Mouse (Mus musculus) hindbrain, postnatal 0 days (tissue): ENCODE measurements at regions not wholly inside any gene's neighbourhood (a gene's known extent, or its start where the extent isn't known, plus 50 kb on each side); places are given as distances from the start of the nearest gene placed in this dataset.

Experiments
- ATAC-seq: fragments of 200-750 bp; cut with Nextera tagmentation; 2 replicates; pipeline ENCODE4 v1.8.0; 2017; ENCODE audit warnings: mild to moderate bottlenecking, moderate TSS enrichment, moderate library complexity
- DNase-seq: peaks from one replicate; pipeline ENCODE4 v3.0.0-alpha.2; 2015; ENCODE audit warnings: low spot score
- H3K27ac ChIP-seq: fragments of 300-500 bp; sonication (generic); 2 replicates; pipeline ENCODE4 v1.5.1; 2014; ENCODE audit warnings: mild to moderate bottlenecking
- H3K27me3 ChIP-seq: fragments of 300-500 bp; sonication (generic); 2 replicates; pipeline ENCODE4 v1.6.1; 2014; ENCODE audit warnings: low read length, mixed read lengths; ENCODE audit not compliant: insufficient read depth
- H3K36me3 ChIP-seq: fragments of 300-500 bp; sonication (generic); 2 replicates; pipeline ENCODE4 v1.6.1; 2014; ENCODE audit warnings: low read length, mixed read lengths; ENCODE audit not compliant: insufficient read depth
- H3K4me1 ChIP-seq: fragments of 300-500 bp; sonication (generic); 2 replicates; pipeline ENCODE4 v1.6.1; 2014; ENCODE audit warnings: antibody characterized with exemption, low read length, mixed read lengths; ENCODE audit not compliant: insufficient read depth
- H3K4me2 ChIP-seq: fragments of 300-500 bp; sonication (generic); 2 replicates; pipeline ENCODE4 v1.6.1; 2014; ENCODE audit warnings: low read depth, mild to moderate bottlenecking, low read length, moderate library complexity, mixed read lengths
- H3K4me3 ChIP-seq: fragments of 300-500 bp; sonication (generic); 2 replicates; pipeline ENCODE4 v1.5.1; 2014; ENCODE audit warnings: low read length
- H3K9ac ChIP-seq: fragments of 300-500 bp; sonication (generic); replicated peaks from 2 replicates; pipeline ENCODE4 v1.6.1; 2014; ENCODE audit warnings: mild to moderate bottlenecking, low read length, moderate library complexity, mixed read lengths
- H3K9me3 ChIP-seq: fragments of 300-500 bp; sonication (generic); 2 replicates; pipeline ENCODE4 v1.6.1; 2016; ENCODE audit warnings: low read length, mixed read lengths
- CTCF ChIP-seq: IDR thresholded peaks from 2 replicates; pipeline ENCODE4 v1.5.1; 2016; ENCODE audit warnings: antibody characterized with exemption, control low read depth, low read depth
- WGBS: fragments of 180-500 bp; shearing (Covaris S2); extraction: QIAGEN DNeasy Blood & Tissue Kit; methylation state at CpG from one replicate; pipeline ENCODE4 v1.1.7; 2014; 5-methylcytosine and 5-hydroxymethylcytosine counted together

DNA sequence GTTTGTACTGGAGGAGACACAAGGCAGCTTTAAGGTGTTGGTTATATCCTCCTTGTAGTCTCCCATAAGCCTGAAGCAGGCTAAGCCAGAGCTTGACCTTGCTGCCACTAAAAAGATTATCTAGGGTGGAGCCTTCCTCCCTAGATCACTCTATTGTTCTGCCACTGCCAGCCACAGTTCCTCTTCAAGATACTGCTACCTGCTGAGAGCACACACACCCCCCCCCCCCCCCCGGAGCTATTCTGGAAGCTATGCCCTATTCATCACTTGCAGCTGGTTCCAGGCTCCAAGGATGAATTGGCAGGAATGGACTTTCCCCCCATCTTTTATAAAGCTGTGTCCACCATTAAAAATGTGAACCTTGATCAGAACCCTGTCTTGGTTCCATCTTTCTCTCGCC is 249.9 kb upstream of the Cenpq start:
- no peak for TF ChIP-seq CTCF
- Histone ChIP-seq H3K27ac (no peak overlapping the region), H3K4me2 (no peak overlapping the region), H3K4me3 (no peak overlapping the region), H3K36me3 (no peaks in the 10 kb centered on the region), H3K9ac (no peak overlapping the region), H3K4me1 (no peaks in the 10 kb centered on the region), H3K27me3 (no peaks in the 10 kb centered on the region), H3K9me3 (no peaks in the 10 kb centered on the region)
- no peak for DNase-seq
- ATAC-seq = no peak
- whole genome bisulfite sequencing = 83% methylated on average over 2 of the region's 2 CpGs

DNA sequence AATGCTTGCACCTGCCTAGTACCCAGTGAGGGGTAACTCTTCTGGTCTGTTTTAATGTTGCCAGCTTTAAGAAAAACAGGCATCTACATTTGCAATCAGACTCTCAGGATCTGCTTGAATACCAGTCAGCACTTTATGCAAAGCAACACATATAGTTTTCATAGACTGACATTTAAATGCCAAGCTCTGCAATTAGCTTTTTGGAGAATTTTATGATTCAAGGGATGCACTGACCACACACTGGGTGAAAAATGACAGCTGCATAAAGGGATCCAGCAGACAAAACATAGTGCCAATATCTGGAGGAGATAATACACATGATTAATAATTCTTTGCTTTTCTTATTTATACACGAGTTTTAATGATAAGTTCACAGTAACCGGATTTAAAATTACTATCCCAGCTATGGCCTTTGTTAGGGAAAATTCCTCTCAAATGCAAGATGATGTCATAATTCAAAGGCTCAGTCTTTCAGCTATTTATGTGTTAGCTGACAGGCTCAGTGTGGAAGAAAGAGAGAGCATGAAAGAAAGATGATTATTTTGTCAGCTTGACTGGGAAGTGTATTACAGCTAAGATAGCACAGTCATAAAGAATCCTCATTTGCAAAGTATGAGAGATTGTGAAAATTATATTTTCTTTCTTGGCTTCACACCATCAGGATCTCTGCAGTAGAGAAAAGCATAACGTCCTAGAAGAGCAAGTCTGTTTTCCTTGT is 219.0 kb upstream of the Cenpq start:
- WGBS = 54% methylated on average over 3 of the region's 3 CpGs
- no peaks in the 10 kb centered on the region for H3K36me3 ChIP-seq
- peak; percentile 3 for DNase-seq
- H3K27me3 ChIP-seq = no peaks in the 10 kb centered on the region
- H3K4me1 ChIP-seq = no peaks in the 10 kb centered on the region
- no peaks in the 10 kb centered on the region for H3K9me3 ChIP-seq
- H3K4me2 ChIP-seq = no peak overlapping the region
- no peak for ATAC-seq
- no peak overlapping the region for H3K4me3 ChIP-seq
- H3K9ac ChIP-seq = no peak overlapping the region
- TF ChIP-seq CTCF = no peak
- no peak overlapping the region for H3K27ac ChIP-seq

DNA sequence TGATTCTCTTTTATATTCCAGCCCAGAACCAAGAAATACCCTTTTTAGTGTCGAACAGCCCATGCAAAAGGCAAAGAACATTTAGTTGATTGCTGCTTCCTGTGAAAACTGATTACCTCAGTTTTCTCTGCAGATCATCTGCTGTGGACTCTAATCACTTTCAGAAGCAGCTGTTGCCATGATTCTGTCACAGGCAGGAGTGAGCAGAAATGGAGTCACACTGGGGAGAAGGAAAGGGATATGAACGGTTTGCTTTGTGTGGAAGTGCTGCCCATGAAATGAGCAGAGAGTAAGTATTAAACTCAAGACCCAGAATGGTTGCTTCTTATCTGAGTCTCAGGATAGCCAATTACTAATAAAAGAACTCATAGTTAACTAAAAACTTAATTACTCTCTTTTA is 217.6 kb upstream of the Cenpq start:
- TF ChIP-seq CTCF = no peak
- Histone ChIP-seq H3K4me3 (no peak overlapping the region), H3K9me3 (no peaks in the 10 kb centered on the region), H3K36me3 (no peaks in the 10 kb centered on the region), H3K27ac (no peak overlapping the region), H3K4me2 (no peak overlapping the region), H3K9ac (no peak overlapping the region), H3K27me3 (no peaks in the 10 kb centered on the region), H3K4me1 (no peaks in the 10 kb centered on the region)
- DNase-seq (peak; percentile 9), ATAC-seq (no peak)
- whole genome bisulfite sequencing = 55% methylated on average over 2 of the region's 2 CpGs

DNA sequence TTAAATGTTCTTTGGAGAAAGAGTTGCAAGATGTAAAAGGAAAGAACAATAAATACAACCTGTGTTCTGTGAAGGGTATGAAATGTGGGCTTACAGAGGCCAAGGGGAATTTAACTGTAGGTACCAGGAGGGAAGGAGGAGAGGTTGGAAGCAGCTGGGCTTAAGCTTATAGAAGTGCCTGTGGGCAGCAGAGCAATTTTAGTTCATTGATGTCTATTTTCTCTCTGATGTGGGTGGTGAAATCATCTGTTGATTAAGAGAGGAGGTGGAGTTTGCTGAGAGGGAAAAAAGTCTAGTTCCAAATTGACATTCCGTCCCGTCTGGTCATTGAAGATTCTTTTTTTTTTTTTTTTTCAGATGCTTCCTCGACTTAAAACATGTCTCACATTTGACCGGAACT is 209.7 kb upstream of the Cenpq start:
- WGBS = 82% methylated on average over 4 of the region's 4 CpGs
- Histone ChIP-seq H3K9me3 (no peaks in the 10 kb centered on the region), H3K4me1 (no peaks in the 10 kb centered on the region), H3K27ac (no peak overlapping the region), H3K9ac (no peak overlapping the region), H3K27me3 (no peaks in the 10 kb centered on the region), H3K4me2 (no peak overlapping the region), H3K4me3 (no peak overlapping the region), H3K36me3 (no peaks in the 10 kb centered on the region)
- no peak for DNase-seq
- TF ChIP-seq CTCF = no peak
- no peak for ATAC-seq

DNA sequence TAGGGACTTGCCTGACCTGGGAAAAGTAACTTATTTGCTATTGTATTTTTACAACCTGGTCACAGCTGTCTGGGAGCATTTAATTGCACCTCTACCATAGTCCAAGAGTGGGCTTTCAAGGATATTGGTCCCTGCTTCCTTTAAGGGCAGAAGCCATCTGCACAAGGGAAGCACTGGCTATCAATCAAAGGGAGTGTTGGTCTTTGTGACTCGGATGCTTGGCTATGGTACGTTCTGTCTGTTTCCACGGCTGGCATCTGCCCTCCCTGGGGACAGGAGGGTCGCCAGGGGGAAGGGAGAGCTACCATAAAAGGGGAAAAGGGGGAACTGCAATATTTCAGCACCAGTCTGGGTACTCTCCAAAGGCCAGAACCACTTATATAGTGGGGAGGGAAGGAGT is 190.7 kb upstream of the Cenpq start:
- TF ChIP-seq CTCF = no peak
- DNase-seq (peak; percentile 12), ATAC-seq (0 out of 2 replicates have a peak, but pooled peaks have one; percentile 4)
- Histone ChIP-seq H3K9ac (no peak overlapping the region), H3K9me3 (no peaks in the 10 kb centered on the region), H3K27ac (no peak overlapping the region), H3K36me3 (no peaks in the 10 kb centered on the region), H3K4me2 (no peak overlapping the region), H3K4me3 (no peak overlapping the region), H3K4me1 (no peaks in the 10 kb centered on the region), H3K27me3 (no peaks in the 10 kb centered on the region)
- WGBS = 27% methylated on average over 4 of the region's 4 CpGs

DNA sequence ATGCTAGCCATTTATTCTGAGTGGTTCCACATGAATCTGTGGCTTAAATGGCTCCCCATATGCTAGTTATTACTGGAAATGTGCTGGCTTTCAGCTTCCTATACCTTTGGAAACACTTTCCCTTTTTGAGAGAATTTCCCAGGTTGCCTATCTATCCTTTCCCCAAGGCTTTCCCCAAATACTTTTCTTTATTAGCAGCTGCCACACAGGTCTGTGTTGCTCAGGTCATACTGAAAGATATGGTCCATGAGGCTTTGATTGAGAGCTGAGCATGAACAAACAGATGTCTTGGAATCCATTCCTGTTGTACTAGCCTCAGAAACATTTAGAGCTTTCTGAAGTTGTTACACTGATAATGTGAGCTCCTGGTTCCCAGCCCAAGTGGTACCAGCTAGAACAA is 188.1 kb upstream of the Cenpq start:
- Histone ChIP-seq H3K27me3 (no peaks in the 10 kb centered on the region), H3K9me3 (no peaks in the 10 kb centered on the region), H3K4me3 (no peak overlapping the region), H3K27ac (no peak overlapping the region), H3K4me2 (no peak overlapping the region), H3K4me1 (no peaks in the 10 kb centered on the region), H3K9ac (no peak overlapping the region), H3K36me3 (no peaks in the 10 kb centered on the region)
- ATAC-seq (no peak), DNase-seq (no peak)
- no peak for TF ChIP-seq CTCF

DNA sequence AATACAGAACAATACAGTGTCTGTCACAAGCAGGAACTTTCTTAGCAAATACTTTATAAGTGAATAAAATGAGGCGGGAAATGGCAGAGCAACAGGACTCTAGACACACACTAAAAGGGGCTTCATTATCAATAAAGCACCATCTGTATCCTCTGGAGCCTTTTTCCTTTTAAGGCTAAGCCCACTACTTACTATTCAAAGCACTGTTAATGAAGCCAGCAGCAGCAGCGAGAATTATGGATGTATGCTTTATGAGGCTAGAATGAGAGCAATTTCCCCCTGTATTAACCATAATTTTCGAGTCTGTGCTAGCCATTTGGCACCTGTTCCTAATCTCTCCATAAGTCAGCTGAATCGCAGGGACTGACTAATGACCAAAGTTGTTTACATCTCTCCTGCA is 169.1 kb upstream of the Cenpq start:
- Histone ChIP-seq H3K4me2 (no peak overlapping the region), H3K4me3 (no peak overlapping the region), H3K4me1 (no peaks in the 10 kb centered on the region), H3K36me3 (no peaks in the 10 kb centered on the region), H3K9me3 (no peaks in the 10 kb centered on the region), H3K27me3 (no peaks in the 10 kb centered on the region), H3K9ac (no peak overlapping the region), H3K27ac (no peak overlapping the region)
- no peak for TF ChIP-seq CTCF
- 63% methylated on average over 4 of the region's 4 CpGs for WGBS
- ATAC-seq (no peak), DNase-seq (no peak)
